In the genomic region with DNA sequence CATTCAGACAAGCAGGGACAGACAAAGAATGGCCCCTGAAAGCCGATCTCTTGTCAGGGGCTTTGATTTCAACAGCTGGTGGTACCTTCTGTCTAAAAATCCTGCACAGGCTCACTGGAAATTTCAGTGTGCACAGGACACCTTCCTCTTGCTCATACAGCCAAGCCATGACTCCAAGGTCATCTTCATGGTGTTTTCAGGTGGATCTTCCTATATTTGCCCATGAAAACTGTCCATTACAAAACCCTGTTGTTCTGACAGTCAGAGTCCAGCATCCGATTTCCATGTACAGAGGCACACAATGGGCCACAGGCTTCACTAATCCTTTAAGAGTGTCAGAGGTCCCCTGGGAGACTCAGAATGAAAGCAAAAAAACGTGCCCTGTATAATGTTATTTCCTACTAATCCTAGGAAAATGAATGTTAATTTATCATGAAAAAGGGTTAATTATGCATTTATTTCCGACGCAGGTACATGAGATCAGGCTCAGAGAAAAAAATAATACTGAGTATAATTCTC, we compare ENCODE assay signal across 19 mouse cellular contexts.
A peak's percentile ranks its signal among the peaks of the same experiment; 100 is the strongest.
DNase-seq lines count a peak whose midpoint lies in the region; ATAC-seq and TF ChIP-seq lines count a peak whose summit lies in the region.
"Had no signal": no experiment of that assay in that cellular context is flagged by ENCODE, and none has a peak within 500 bp of the region (broad histone marks: within the 10 kb centered on the region; RNA-seq: fewer than 3 reads in every experiment).

No protein-coding gene starts in this region.

- H3K27ac ChIP-seq in midbrain, embryonic 10.5 days (replicated peaks): peak overlapping the region; percentile 77
- H3K27ac ChIP-seq in midbrain, embryonic 16.5 days (ENCODE audit: low read length): no peak overlapping the region
- H3K27ac ChIP-seq in embryonic facial prominence, embryonic 10.5 days (replicated peaks): peak overlapping the region; percentile 37; the same call in 1 of the 2 replicates
- H3K27ac ChIP-seq in hindbrain, embryonic 15.5 days (replicated peaks): peak overlapping the region; percentile 48; the same call in 1 of the 2 replicates
- H3K27ac ChIP-seq in neural tube, embryonic 14.5 days (ENCODE audit: low read depth, low read length): 0 out of 2 replicates have a peak overlapping the region, but pooled peaks have one; percentile 39
- H3K27ac ChIP-seq: embryonic facial prominence, embryonic 12.5 days; heart, embryonic 10.5 days; intestine, embryonic 15.5 days; kidney, postnatal 0 days had no signal

- no peak overlapping the region for H3K4me3 ChIP-seq in midbrain, embryonic 10.5 days
- H3K4me3 ChIP-seq in midbrain, embryonic 16.5 days (ENCODE audit: low read depth, low read length): no peak overlapping the region
- no peak overlapping the region for H3K4me3 ChIP-seq in embryonic facial prominence, embryonic 10.5 days
- no peak overlapping the region for H3K4me3 ChIP-seq in hindbrain, embryonic 15.5 days
- no peak overlapping the region for H3K4me3 ChIP-seq in neural tube, embryonic 14.5 days (ENCODE audit: low read depth, low read length)
- no peak overlapping the region for H3K4me3 ChIP-seq in lung, adult 2 months (replicated peaks; ENCODE audit: extremely low read depth, low read depth, low read length)
- H3K4me3 ChIP-seq: embryonic facial prominence, embryonic 12.5 days; heart, embryonic 10.5 days; intestine, embryonic 15.5 days had no signal

- whole genome bisulfite sequencing in midbrain, embryonic 10.5 days: 17% methylated on average over 5 of the region's 5 CpGs
- 10% methylated on average over 5 of the region's 5 CpGs for WGBS in midbrain, embryonic 16.5 days
- WGBS in embryonic facial prominence, embryonic 10.5 days: 33% methylated on average over 5 of the region's 5 CpGs
- WGBS in hindbrain, embryonic 15.5 days: 19% methylated on average over 5 of the region's 5 CpGs
- 19% methylated on average over 5 of the region's 5 CpGs for WGBS in neural tube, embryonic 14.5 days
- 76% methylated on average over 5 of the region's 5 CpGs for WGBS in lung, adult 2 months

- H3K4me2 ChIP-seq in midbrain, embryonic 16.5 days (ENCODE audit: low read length): no peak overlapping the region
- no peak overlapping the region for H3K4me2 ChIP-seq in hindbrain, embryonic 15.5 days
- H3K4me2 ChIP-seq in neural tube, embryonic 14.5 days (ENCODE audit: low read depth, low read length): no peak overlapping the region
- H3K4me2 ChIP-seq: embryonic facial prominence, embryonic 12.5 days; intestine, embryonic 15.5 days had no signal

- DNase-seq in midbrain, embryonic 10.5 days (ENCODE audit: low spot score): peak; percentile 47
- DNase-seq in embryonic facial prominence, embryonic 10.5 days (ENCODE audit: low spot score): no peak
- no peak for DNase-seq in kidney, adult 8-10 months
- no peak for DNase-seq in lung, adult 2 months
- DNase-seq in heart, postnatal 36 days: no peak
- DNase-seq: cerebellum, postnatal 10 days; heart, postnatal 10 days; layer of hippocampus, postnatal 36 days; liver; lung, adult 18-20 months; lung, postnatal 4 days; spleen, adult 18-20 months had no signal

- H3K27me3 ChIP-seq in midbrain, embryonic 10.5 days (ENCODE audit: low read depth, poor library complexity, severe bottlenecking): peaks cover 70% of the 10 kb centered on the region
- no peaks in the 10 kb centered on the region for H3K27me3 ChIP-seq in midbrain, embryonic 16.5 days (ENCODE audit: control insufficient read depth, insufficient read depth, low read depth, low read length)
- peaks cover 48% of the 10 kb centered on the region for H3K27me3 ChIP-seq in embryonic facial prominence, embryonic 10.5 days (replicated peaks; ENCODE audit: low read depth, poor library complexity, severe bottlenecking)
- H3K27me3 ChIP-seq in hindbrain, embryonic 15.5 days: no peaks in the 10 kb centered on the region
- H3K27me3 ChIP-seq in neural tube, embryonic 14.5 days (ENCODE audit: control insufficient read depth, insufficient read depth, low read length): no peaks in the 10 kb centered on the region
- H3K27me3 ChIP-seq: embryonic facial prominence, embryonic 12.5 days; intestine, embryonic 15.5 days had no signal

- intact Hi-C loops in heart, postnatal 36 days (cut with DNase I): no loop called here

- H3K36me3 ChIP-seq in midbrain, embryonic 10.5 days: no peaks in the 10 kb centered on the region
- H3K36me3 ChIP-seq in midbrain, embryonic 16.5 days (ENCODE audit: control insufficient read depth, insufficient read depth, low read length): no peaks in the 10 kb centered on the region
- no peaks in the 10 kb centered on the region for H3K36me3 ChIP-seq in embryonic facial prominence, embryonic 10.5 days (replicated peaks)
- H3K36me3 ChIP-seq in hindbrain, embryonic 15.5 days: no peaks in the 10 kb centered on the region
- no peaks in the 10 kb centered on the region for H3K36me3 ChIP-seq in neural tube, embryonic 14.5 days (ENCODE audit: control insufficient read depth, insufficient read depth, low read length)
- H3K36me3 ChIP-seq: embryonic facial prominence, embryonic 12.5 days; heart, embryonic 10.5 days; intestine, embryonic 15.5 days had no signal

- H3K9ac ChIP-seq in midbrain, embryonic 16.5 days (ENCODE audit: low read depth, low read length): no peak overlapping the region
- no peak overlapping the region for H3K9ac ChIP-seq in hindbrain, embryonic 15.5 days
- no peak overlapping the region for H3K9ac ChIP-seq in neural tube, embryonic 14.5 days (replicated peaks; ENCODE audit: low read depth, low read length)
- H3K9ac ChIP-seq: embryonic facial prominence, embryonic 12.5 days; intestine, embryonic 15.5 days had no signal

- no peak for ATAC-seq in midbrain, embryonic 16.5 days
- ATAC-seq in hindbrain, embryonic 15.5 days (ENCODE audit: low FRiP score, low read depth): no peak
- ATAC-seq in neural tube, embryonic 14.5 days (ENCODE audit: low read depth): no peak
- ATAC-seq: intestine, embryonic 15.5 days had no signal

- TF ChIP-seq POLR2A in lung, adult 2 months (IDR thresholded peaks at IDR 0.05; ENCODE audit: borderline replicate concordance, extremely low read depth, low read depth, low read length): no peak

- no peak for TF ChIP-seq CTCF in lung, adult 2 months (IDR thresholded peaks at IDR 0.05; ENCODE audit: insufficient read depth, low read length)

- H3K9me3 ChIP-seq in midbrain, embryonic 10.5 days (replicated peaks): no peaks in the 10 kb centered on the region
- H3K9me3 ChIP-seq in midbrain, embryonic 16.5 days (replicated peaks; ENCODE audit: control insufficient read depth, low read length, poor library complexity, severe bottlenecking): no peaks in the 10 kb centered on the region
- no peaks in the 10 kb centered on the region for H3K9me3 ChIP-seq in embryonic facial prominence, embryonic 10.5 days
- no peaks in the 10 kb centered on the region for H3K9me3 ChIP-seq in hindbrain, embryonic 15.5 days
- no peaks in the 10 kb centered on the region for H3K9me3 ChIP-seq in neural tube, embryonic 14.5 days (ENCODE audit: control insufficient read depth, low read length)
- H3K9me3 ChIP-seq: embryonic facial prominence, embryonic 12.5 days; heart, embryonic 10.5 days; intestine, embryonic 15.5 days had no signal

- peaks cover 61% of the 10 kb centered on the region for H3K4me1 ChIP-seq in midbrain, embryonic 10.5 days
- H3K4me1 ChIP-seq in midbrain, embryonic 16.5 days (ENCODE audit: control insufficient read depth, insufficient read depth, low read length): peaks cover 38% of the 10 kb centered on the region
- peaks cover 18% of the 10 kb centered on the region for H3K4me1 ChIP-seq in embryonic facial prominence, embryonic 10.5 days
- peaks cover 39% of the 10 kb centered on the region for H3K4me1 ChIP-seq in hindbrain, embryonic 15.5 days (replicated peaks)
- H3K4me1 ChIP-seq in neural tube, embryonic 14.5 days (ENCODE audit: control insufficient read depth, insufficient read depth, low read length): peaks cover 45% of the 10 kb centered on the region
- H3K4me1 ChIP-seq in lung, adult 2 months (ENCODE audit: control insufficient read depth, insufficient read depth, low read length): no peaks in the 10 kb centered on the region
- H3K4me1 ChIP-seq: heart, embryonic 10.5 days had no signal
